Mouse (Mus musculus) MEL (cell line): ENCODE data around the gene Eef2k.

Experiments used
- CHD1 ChIP-seq: IDR thresholded peaks from 2 replicates; pipeline ENCODE4 v1.6.1; 2012; ENCODE audit warnings: low read depth, mild to moderate bottlenecking, inconsistent platforms, low read length, improper control_type of control experiment
- ETS1 ChIP-seq: IDR thresholded peaks from 2 replicates; pipeline ENCODE4 v1.6.1; 2012; ENCODE audit warnings: low read depth, mild to moderate bottlenecking, inconsistent platforms, low read length, improper control_type of control experiment, moderate library complexity
- GABPA ChIP-seq: IDR thresholded peaks from 2 replicates; pipeline ENCODE4 v1.6.1; 2012; ENCODE audit warnings: low read depth, mild to moderate bottlenecking, inconsistent platforms, low read length, improper control_type of control experiment, moderate library complexity
- POLR2A ChIP-seq, 2 experiments: IDR thresholded peaks; 2 replicates each; pipeline ENCODE4 v1.6.1; 2011 to 2012; ENCODE audit warnings: low read length in 2 of 2, mild to moderate bottlenecking in 2 of 2, control low read depth in 1 of 2, improper control_type of control experiment in 1 of 2, low read depth in 1 of 2, moderate library complexity in 1 of 2; ENCODE audit not compliant: control insufficient read depth in 1 of 2, insufficient read depth in 1 of 2, poor library complexity in 1 of 2
- SMC3 ChIP-seq: IDR thresholded peaks from 2 replicates; pipeline ENCODE4 v1.6.1; 2011; ENCODE audit warnings: low read depth, low read length, improper control_type of control experiment
- TCF12 ChIP-seq: IDR thresholded peaks from 2 replicates; pipeline ENCODE4 v1.6.1; 2014; ENCODE audit warnings: low read depth, mild to moderate bottlenecking, inconsistent platforms, low read length, improper control_type of control experiment, moderate library complexity
- UBTF ChIP-seq: IDR thresholded peaks from 2 replicates; pipeline ENCODE4 v1.6.1; 2012; ENCODE audit warnings: low read depth, mild to moderate bottlenecking, inconsistent platforms, low read length, improper control_type of control experiment, moderate library complexity, borderline replicate concordance; ENCODE audit not compliant: insufficient read depth

DNA sequence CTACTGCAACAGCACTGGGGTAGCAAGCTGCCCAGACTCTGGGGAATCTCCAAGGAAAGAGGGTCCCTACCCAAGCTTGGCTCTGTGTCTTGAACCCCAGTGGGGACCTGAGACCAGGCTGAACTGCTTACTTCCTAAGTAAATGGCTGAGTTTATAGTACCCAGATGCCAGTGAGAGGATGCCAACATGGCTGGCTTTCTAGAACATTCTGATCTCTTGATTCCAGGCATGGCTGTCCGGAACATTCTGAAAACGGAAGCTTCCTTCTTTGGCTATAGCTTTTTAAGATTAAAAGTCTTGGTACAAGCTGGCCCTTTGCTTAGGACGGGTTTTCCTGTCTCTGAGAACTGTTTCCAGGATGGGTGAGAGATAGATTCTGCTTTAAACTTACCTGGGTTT lies 31.4 kb downstream of the Eef2k start:
- TF ChIP-seq GABPA (no peak), ETS1 (no peak), POLR2A (IDR thresholded peaks at IDR 0.05; ENCODE audit: control insufficient read depth in 1 of 2, insufficient read depth in 1 of 2, low read depth in 1 of 2, low read length in 2 of 2, poor library complexity in 1 of 2) (no peak), UBTF (no peak), SMC3 (no peak), TCF12 (no peak), CHD1 (0 out of 2 replicates have a peak, but pooled peaks have one; percentile 3)
